Mouse (Mus musculus) adrenal gland, postnatal 14 days (tissue): Measurements from ENCODE around the gene Htr2a. TPM values are rescaled to one million over a fixed set of nuclear protein-coding genes. Genes with fewer than 3 reads are reported as not detected.

Experiments
- DNase-seq: peaks from one replicate; pipeline ENCODE4 v3.0.0; 2021; ENCODE audit warnings: mixed read lengths
- total RNA-seq: library from RNA; stranded (reverse); gene quantifications from 2 replicates; pipeline ENCODE4 v1.2.3, GENCODE M21; 2021

Htr2a gene
- total RNA-seq, 1 experiment from 2014 or later, result 0.11 TPM

DNA sequence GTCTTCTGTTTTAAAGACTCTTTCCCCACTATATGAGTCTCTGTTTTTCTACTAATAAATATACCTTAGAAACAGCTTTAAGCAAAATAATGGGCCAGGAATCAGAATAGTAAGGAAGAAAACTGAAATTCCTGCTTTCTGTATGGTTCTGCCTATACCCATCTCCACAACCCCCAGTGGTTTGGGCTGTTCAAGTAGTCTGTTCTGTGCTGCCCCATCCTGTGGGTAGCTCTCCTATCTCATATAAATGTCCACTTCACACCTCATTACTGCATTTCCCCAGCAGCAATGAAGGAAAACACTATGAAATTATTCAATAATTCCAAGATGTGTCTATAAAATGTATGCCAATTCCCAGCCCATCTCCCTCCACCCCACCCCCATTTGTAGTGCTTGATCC lies 56.8 kb downstream of the Htr2a start:
- no peak for DNase-seq

- DNase-seq, result no peak
These were observed 58.6 kb downstream of the Htr2a start for GRCm38 (mm10) chr14:74699241-74699640.

DNA sequence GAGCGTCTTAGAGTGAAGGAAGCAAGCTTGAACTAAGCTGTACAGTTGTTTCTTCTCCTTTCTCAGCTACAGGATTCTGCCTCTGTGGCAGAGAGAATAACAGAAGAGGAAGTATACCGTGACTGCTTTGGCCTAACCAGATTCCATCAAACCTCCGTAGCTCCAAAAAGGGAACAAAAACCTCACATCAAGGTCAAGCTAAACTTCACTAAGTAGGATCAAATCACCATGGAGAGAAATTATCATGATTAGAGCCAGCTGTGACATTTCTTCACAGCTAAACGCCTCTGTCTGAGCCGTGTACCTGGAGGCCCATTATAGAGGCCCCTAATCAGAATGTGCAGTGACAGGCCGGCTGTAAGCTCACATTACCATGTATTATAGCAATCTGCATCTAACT lies 63.3 kb downstream of the Htr2a start:
- no peak for DNase-seq

DNA sequence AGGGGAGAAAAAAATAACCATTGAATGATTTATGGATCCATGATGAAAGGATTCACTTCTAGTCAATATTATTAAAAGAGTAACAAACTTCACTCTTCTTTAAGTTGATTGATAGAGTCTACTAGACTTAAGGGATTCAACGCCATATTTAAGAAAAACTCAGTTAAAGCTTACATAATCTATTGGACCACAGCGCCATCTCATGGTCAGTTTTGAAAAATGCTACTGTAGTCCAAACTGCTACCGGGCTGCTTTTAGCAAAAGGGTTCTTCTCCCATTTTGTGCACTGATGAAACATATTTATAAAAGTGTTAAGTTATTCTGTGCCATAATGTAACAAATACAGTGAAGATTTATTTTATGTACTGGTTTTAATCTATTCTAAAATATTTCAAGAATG lies 68.4 kb downstream of the Htr2a start:
- peak; percentile 59 for DNase-seq

- no peak for DNase-seq
These were observed 82.9 kb downstream of the Htr2a start for GRCm38 (mm10) chr14:74723541-74723940.

DNA sequence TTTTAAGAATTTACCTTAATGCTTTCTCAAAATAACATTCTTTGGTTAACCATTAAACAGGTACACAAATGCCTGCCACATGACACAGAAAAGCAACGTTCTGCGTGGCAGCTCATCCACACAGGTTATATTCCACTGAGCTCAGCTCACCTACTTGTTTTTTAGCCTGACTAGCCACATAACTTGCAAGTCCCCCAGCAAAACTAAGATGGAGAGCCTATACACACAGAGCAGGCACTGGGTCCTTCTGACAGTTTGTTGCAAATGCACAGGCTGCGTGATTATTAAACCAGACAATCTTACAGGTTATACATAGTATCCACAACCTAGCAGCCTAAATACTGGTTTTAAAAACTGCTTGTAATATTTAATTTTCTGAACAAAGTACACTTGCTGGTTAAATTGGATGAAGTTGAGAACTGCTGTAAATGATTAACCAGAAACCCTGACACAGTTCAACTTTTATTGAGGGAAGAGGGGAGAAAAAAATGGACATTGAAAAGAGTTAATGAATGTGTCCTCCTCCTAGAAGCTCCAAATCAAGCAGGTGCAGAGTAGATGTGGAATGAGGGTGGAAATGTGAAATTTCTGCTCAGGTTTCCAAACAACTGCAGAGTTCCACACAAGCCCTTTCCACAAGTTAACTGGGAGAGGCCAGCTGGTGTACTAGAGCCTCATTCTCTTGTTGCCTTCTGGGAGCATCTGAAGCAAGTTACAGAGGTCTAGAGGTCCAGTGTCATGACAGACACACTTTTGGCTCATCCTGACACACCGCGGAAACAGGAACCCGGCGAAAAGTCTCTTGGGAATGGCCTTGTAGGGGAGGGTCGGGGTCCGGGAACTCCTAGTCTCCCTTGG lies 90.8 kb downstream of the Htr2a start:
- no peak for DNase-seq

- peak; percentile 97 for DNase-seq
These were observed 91.6 kb downstream of the Htr2a start, which contains the start of gene Esd for GRCm38 (mm10) chr14:74732079-74732783. Esd (plus strand) TSS chr14:74732297.

- DNase-seq, result no peak
These were observed 92.8 kb downstream of the Htr2a start for GRCm38 (mm10) chr14:74733397-74733796.

DNA sequence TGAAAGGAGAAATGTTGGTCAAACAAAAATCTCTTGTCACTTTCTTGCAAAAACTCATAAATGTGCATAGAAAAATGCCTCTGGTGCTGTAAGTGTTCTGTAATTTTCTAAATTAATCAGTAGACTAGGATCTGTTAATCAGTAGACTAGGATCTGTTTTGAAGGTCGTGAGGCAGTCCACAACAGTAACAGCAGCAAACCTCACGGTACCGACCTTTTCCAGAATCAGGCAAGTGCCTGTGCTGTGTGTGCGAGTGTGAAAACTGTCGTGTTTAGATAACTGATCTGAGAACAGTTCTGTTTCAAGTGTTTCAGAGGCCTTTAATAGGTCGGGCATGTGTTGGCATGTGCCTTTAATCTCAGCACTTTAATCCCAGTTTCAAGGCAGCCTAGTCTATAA lies 94.8 kb downstream of the Htr2a start:
- DNase-seq, result no peak

DNA sequence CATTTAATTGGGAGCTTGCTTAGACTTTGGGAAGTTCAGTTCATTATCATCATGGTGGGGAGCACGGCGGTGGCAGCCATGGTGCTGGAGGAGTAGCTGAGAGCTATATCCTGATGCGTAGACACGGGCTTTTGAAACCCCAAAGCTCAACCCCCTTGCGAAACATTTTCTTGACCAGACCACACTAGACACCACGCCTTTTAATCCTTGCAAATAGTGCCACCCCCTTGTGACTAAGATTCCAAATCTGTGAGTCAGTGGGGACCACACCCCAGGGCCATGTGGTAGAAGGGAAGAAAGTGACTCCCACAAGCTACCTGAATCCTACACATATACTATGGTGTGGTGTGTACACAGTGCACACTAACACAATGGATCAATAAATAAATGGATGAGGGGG lies 96.2 kb downstream of the Htr2a start:
- no peak for DNase-seq

Other genes with a start within 250 kb of the Htr2a start
- gene Esd, start 91.5 kb downstream of the Htr2a start, total RNA-seq, result 225 and 229 TPM in 2 replicates